Mouse (Mus musculus): ENCODE data around the gene Akt3.

DNA sequence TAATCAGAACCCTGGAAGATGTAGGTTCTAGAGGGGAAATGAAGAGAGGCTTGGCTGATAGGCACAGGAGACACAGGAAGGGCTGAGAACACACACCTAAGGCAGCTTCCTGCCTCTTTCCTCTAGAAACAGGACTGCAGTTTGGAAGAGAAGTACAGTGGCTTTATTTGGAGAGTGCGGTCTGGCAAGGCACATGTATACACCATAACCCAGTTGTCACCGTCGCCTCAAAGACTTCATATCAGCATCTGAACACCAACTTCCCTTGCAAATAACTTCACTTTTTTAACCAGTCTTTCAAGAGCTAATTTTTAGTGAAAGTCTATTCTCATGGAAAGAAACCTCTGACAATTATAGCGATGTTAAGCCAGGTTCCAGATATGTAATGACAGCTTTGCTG is 266.5 kb downstream of the Akt3 start:
- TF ChIP-seq CTCF (conservative IDR thresholded peaks at IDR 0.05; ENCODE audit: low read length) = no peak
- TF ChIP-seq NANOG (IDR thresholded peaks at IDR 0.05; ENCODE audit: borderline replicate concordance, low read length) = no peak

All from E14TG2a.4 (cell line).